Mouse (Mus musculus) ES-E14 (cell line): ENCODE results near the gene Ankrd65.

Experiments
- MAFK ChIP-seq: IDR thresholded peaks from 2 replicates; pipeline ENCODE4 v1.6.1; 2014; ENCODE audit warnings: mild to moderate bottlenecking, low read depth, low read length, inconsistent platforms; ENCODE audit not compliant: insufficient read depth
- ZC3H11A ChIP-seq: IDR thresholded peaks from 2 replicates; pipeline ENCODE4 v1.6.1; 2012; ENCODE audit warnings: low read depth, mild to moderate bottlenecking, inconsistent platforms, low read length, borderline replicate concordance

DNA sequence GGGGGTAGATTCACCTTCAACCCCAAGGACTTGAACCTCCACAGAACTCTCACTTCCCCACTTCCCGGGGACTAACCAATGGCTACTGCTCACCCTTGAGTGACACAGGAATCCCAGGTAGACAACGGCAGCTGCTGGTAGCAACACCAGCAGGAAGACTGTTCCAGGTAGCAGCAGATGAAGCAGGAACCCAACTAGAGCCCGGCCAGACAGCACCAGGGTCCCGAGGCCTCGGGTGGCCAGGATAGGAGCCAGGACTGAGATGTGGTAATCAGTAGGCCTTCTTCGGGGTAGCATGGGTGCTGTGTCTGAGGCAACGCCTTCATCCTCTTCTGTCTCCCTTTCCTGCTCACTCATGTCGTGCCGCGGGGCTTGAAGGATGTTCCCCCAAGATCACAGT is 5.0 kb upstream of the Ankrd65 start:
- no peak for TF ChIP-seq MAFK
- no peak for TF ChIP-seq ZC3H11A
